Mouse (Mus musculus): ENCODE data around the gene Zfc3h1.

GRCm38 (mm10) chr10:115478441-115479141 lies 93.8 kb downstream of the Zfc3h1 start:
- no peak for TF ChIP-seq EP300 (IDR thresholded peaks at IDR 0.05; ENCODE audit: insufficient read depth, low read depth, low read length)
- TF ChIP-seq POLR2A (IDR thresholded peaks at IDR 0.05; ENCODE audit: insufficient read depth, low read depth, low read length) = no peak
- no peak for TF ChIP-seq CTCF (IDR thresholded peaks at IDR 0.05)
